Mouse (Mus musculus): ENCODE measurements at regions not wholly inside any gene's neighbourhood (a gene's known extent, or its start where the extent isn't known, plus 50 kb on each side); places are given as distances from the start of the nearest gene placed in this dataset.

- no peak for DNase-seq
Measured at GRCm38 (mm10) chr12:71430331-71430730, 120.6 kb downstream of the Dact1 start.

- no peak for DNase-seq
Measured at GRCm38 (mm10) chr12:71431116-71431515, 121.4 kb downstream of the Dact1 start.

GRCm38 (mm10) chr12:71433549-71434200 lies 124.0 kb downstream of the Dact1 start:
- DNase-seq: no peak

- peak; percentile 83 for DNase-seq
Measured at GRCm38 (mm10) chr12:71438254-71438653, 128.6 kb downstream of the Dact1 start.

- no peak for DNase-seq
Measured at GRCm38 (mm10) chr12:71440863-71441262, 131.2 kb downstream of the Dact1 start.

DNA sequence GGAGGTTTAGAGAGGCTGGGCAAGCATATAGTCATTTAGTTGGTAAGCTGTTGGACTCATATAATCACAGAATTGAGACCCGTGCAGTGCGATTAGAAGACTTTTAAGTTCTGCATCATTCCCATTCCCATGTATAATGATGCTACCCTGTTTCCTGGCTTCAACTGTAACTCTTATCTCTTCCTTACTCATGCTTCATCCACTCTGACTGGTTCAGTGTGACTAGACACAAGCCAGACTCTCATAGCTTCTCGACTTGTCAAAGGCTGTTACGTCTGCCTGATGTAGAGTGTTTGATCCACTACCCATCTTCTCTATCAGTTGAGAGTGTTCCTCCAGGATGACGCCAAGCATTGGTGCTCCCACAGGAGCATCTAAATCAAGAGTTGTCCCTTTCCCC lies 131.6 kb downstream of the Dact1 start:
- DNase-seq: no peak

GRCm38 (mm10) chr12:71446177-71446891 lies 136.7 kb downstream of the Dact1 start:
- peak; percentile 64 for DNase-seq

DNA sequence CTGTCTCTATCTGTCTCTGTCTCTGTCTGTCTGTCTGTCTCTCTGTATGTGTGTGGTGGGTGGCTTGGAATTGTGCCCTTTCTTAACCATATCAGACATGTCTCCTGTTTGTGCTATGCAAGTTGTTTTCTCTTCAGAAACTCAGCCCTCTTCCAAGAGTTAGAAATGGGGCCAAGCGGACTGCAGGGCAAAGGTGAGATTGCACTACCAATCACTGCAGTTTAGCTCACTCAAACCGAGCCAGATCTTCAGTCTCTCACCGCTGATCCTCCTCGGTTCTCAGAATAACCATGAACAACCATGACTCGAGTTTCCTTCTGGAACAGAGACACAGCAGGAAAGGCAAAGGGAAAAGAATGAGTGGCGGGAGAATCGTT lies 137.2 kb downstream of the Dact1 start:
- peak; percentile 48 for DNase-seq

- DNase-seq: no peak
Measured at GRCm38 (mm10) chr12:71449032-71449431, 139.3 kb downstream of the Dact1 start.

DNA sequence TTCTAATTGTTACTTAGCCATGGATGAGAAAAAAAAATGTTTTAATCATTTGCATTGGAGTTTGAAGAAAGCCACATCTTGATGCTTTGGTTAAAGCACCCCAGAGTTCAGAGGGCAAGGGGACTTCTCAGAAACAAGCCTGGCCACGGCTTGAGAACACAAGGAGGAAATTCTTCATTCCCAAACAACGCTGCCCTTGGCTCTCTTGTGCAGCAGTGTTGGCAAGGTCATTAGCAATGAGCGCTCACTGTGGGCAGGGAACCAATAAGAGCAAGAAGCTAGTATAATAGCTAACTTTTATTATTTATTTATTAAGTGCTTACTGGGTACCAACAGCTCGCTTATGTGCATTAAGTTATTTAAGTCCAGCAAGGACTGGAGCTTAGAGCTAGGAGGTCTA lies 140.4 kb downstream of the Dact1 start:
- DNase-seq: no peak

GRCm38 (mm10) chr12:71450680-71451463 lies 141.2 kb downstream of the Dact1 start:
- DNase-seq: no peak

DNA sequence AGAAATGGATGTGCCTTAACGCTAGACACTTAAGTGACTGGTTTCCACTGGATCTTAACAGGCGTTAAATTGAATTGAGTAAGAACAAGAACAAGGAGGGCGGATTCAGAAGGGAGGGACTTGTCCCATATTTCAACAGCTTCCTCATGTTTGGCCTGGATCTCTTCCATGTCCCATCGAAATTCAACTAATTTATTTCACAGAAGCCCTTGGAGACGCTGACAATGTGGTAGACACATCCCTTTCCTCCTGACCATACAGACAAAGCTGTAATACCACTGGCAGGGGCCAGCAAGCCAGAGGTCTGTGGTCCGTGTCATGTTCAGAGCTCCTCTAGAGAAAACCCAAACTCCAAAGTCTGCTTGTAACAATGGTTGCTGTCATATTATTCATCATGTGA lies 147.2 kb downstream of the Dact1 start:
- peak; percentile 36 for DNase-seq

- no peak for DNase-seq
Measured at GRCm38 (mm10) chr12:71458559-71459176, 149.0 kb downstream of the Dact1 start.

GRCm38 (mm10) chr12:71460643-71461042 lies 151.0 kb downstream of the Dact1 start:
- no peak for DNase-seq

GRCm38 (mm10) chr12:71467820-71468219 lies 158.1 kb downstream of the Dact1 start:
- no peak for DNase-seq

GRCm38 (mm10) chr12:71468324-71468723 lies 158.6 kb downstream of the Dact1 start:
- no peak for DNase-seq

- DNase-seq: no peak
Measured at GRCm38 (mm10) chr12:71470983-71471715, 161.5 kb downstream of the Dact1 start.

DNA sequence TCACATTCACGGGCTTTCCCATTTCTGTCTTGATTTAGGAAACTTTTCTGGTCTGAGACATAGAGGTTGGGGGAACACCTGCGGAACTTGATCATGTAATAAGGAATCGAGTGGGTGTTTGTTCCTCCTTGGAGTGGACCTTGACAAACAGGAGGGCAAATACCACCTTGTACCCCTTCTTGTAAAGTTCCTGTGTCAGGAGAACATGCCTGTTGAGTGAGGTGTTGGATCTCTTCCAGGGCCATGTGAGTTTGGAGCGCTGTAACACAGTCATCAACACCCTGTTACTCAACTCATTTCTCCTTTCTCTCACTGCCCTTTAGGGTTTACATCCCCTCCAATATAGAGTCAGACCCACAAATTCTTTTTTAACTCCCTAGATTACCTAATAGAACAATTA lies 162.0 kb downstream of the Dact1 start:
- no peak for DNase-seq

DNA sequence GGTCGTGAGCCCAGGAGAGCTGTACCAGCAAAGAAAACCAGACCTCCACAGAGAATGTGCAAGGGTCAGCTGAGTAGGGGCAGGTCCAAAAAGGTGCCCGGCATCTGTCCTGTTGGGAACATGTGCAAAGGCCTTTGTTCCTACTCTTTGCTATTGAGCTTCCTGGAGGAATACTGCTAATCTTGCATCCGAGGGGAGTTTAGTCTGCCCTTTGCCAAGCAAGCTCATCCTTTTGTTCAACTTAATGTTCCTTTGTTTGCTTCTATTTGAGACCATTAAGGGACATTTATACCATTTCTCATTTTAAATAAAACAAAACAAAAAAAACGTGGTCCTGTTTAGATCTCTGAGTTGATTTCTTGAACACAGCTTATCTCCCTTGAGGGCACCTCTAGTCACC lies 166.6 kb downstream of the Dact1 start:
- no peak for DNase-seq

- no peak for DNase-seq
Measured at GRCm38 (mm10) chr12:71477691-71478090, 168.0 kb downstream of the Dact1 start.

GRCm38 (mm10) chr12:71481371-71481770 lies 171.7 kb downstream of the Dact1 start:
- DNase-seq: no peak

GRCm38 (mm10) chr12:71481899-71482593 lies 172.4 kb downstream of the Dact1 start:
- no peak for DNase-seq
